Mouse (Mus musculus): Measurements from ENCODE around the gene Fez2.

- no peak for TF ChIP-seq CTCF (IDR thresholded peaks at IDR 0.05; ENCODE audit: control insufficient read depth, insufficient read depth, insufficient replicate concordance, low read depth, low read length)
- no peak for TF ChIP-seq POLR2A (IDR thresholded peaks at IDR 0.05; ENCODE audit: control insufficient read depth, low read depth, low read length)
Measured at GRCm38 (mm10) chr17:78358251-78358726, 59.7 kb downstream of the Fez2 start.
